Mouse (Mus musculus): ENCODE data around the gene Gm5460. TPM values are rescaled to one million over a fixed set of nuclear protein-coding genes. Genes with fewer than 3 reads are reported as not detected.

The Gm5460 gene
- total and polyA plus RNA-seq, 2 experiments from 2014 or later: not detected

- Histone ChIP-seq H3K4me2 (ENCODE audit: low read depth, low read length, poor library complexity, severe bottlenecking) (no peak overlapping the region), H3K27ac (ENCODE audit: low read depth, low read length) (no peak overlapping the region), H3K27me3 (ENCODE audit: insufficient read depth, low read length) (no peaks in the 10 kb centered on the region), H3K9me3 (ENCODE audit: low read length) (no peaks in the 10 kb centered on the region), H3K36me3 (ENCODE audit: insufficient read depth, low read length) (no peaks in the 10 kb centered on the region), H3K9ac (replicated peaks; ENCODE audit: low read length, poor library complexity, severe bottlenecking) (no peak overlapping the region), H3K4me1 (ENCODE audit: insufficient read depth, low read length) (no peaks in the 10 kb centered on the region), H3K4me3 (ENCODE audit: low read depth, low read length) (no peak overlapping the region)
- no peak for ATAC-seq (ENCODE audit: low FRiP score)
- 91% methylated on average over 5 of the region's 5 CpGs for WGBS
- DNase-seq (ENCODE audit: low spot score): no peak
- no peak for TF ChIP-seq CTCF (IDR thresholded peaks at IDR 0.05)
These were observed 14.2 kb upstream of the Gm5460 start for GRCm38 (mm10) chr14:34002358-34002757.

GRCm38 (mm10) chr14:34015063-34015462 lies 1.5 kb upstream of the Gm5460 start, which contains the start of gene Gm30083:
Gm30083 (minus strand) TSS chr14:34015182.
- DNase-seq (ENCODE audit: low spot score): no peak
- Histone ChIP-seq H3K4me1 (ENCODE audit: insufficient read depth, low read length) (no peaks in the 10 kb centered on the region), H3K27me3 (ENCODE audit: insufficient read depth, low read length) (no peaks in the 10 kb centered on the region), H3K9me3 (ENCODE audit: low read length) (no peaks in the 10 kb centered on the region), H3K4me2 (ENCODE audit: low read depth, low read length, poor library complexity, severe bottlenecking) (no peak within 1 kb of the TSS), H3K27ac (ENCODE audit: low read depth, low read length) (no peak within 1 kb of the TSS), H3K9ac (replicated peaks; ENCODE audit: low read length, poor library complexity, severe bottlenecking) (no peak within 1 kb of the TSS), H3K36me3 (ENCODE audit: insufficient read depth, low read length) (no peaks in the 10 kb centered on the region), H3K4me3 (ENCODE audit: low read depth, low read length) (no peak within 1 kb of the TSS)
- 95% methylated on average over 3 of the region's 3 CpGs for WGBS
- no peak for ATAC-seq (ENCODE audit: low FRiP score)
- no peak for TF ChIP-seq CTCF (IDR thresholded peaks at IDR 0.05)

- 92% methylated on average over 2 of the region's 2 CpGs for WGBS
- no peak for TF ChIP-seq CTCF (IDR thresholded peaks at IDR 0.05)
- no peak overlapping the region for H3K27ac ChIP-seq (ENCODE audit: low read depth, low read length)
- H3K36me3 ChIP-seq (ENCODE audit: insufficient read depth, low read length): no peaks in the 10 kb centered on the region
- H3K4me3 ChIP-seq (ENCODE audit: low read depth, low read length): no peak overlapping the region
- ATAC-seq (ENCODE audit: low FRiP score) (no peak), DNase-seq (ENCODE audit: low spot score) (no peak)
- H3K4me2 ChIP-seq (ENCODE audit: low read depth, low read length, poor library complexity, severe bottlenecking): no peak overlapping the region
- H3K27me3 ChIP-seq (ENCODE audit: insufficient read depth, low read length): no peaks in the 10 kb centered on the region
- no peak overlapping the region for H3K9ac ChIP-seq (replicated peaks; ENCODE audit: low read length, poor library complexity, severe bottlenecking)
- no peaks in the 10 kb centered on the region for H3K4me1 ChIP-seq (ENCODE audit: insufficient read depth, low read length)
- H3K9me3 ChIP-seq (ENCODE audit: low read length): no peaks in the 10 kb centered on the region
These were observed 380 bp downstream of the Gm5460 start for GRCm38 (mm10) chr14:34016938-34017337.

DNA sequence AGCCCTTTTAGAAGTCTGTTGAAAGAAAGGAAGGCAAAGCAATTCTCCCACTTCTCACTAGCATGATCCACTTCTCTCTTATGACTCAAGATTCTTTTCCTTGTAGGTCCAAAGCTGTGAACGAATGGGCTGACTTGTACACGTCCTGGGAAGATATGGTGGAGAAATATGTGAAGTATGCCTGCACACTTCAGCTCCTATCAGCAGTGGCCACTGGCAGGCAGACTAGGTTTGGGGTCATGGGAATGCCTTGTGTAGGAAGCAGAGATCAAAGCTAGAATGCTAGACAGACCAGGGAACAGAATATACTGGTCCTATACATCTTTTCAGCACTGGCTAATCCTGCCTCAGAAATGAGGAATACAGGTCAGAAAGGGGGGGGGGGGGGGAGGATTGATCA lies 10.2 kb downstream of the Gm5460 start:
- Histone ChIP-seq H3K27ac (ENCODE audit: low read depth, low read length) (no peak overlapping the region), H3K9me3 (ENCODE audit: low read length) (no peaks in the 10 kb centered on the region), H3K9ac (replicated peaks; ENCODE audit: low read length, poor library complexity, severe bottlenecking) (no peak overlapping the region), H3K4me3 (ENCODE audit: low read depth, low read length) (no peak overlapping the region), H3K27me3 (ENCODE audit: insufficient read depth, low read length) (no peaks in the 10 kb centered on the region), H3K36me3 (ENCODE audit: insufficient read depth, low read length) (no peaks in the 10 kb centered on the region), H3K4me2 (ENCODE audit: low read depth, low read length, poor library complexity, severe bottlenecking) (no peak overlapping the region), H3K4me1 (ENCODE audit: insufficient read depth, low read length) (no peaks in the 10 kb centered on the region)
- TF ChIP-seq CTCF (IDR thresholded peaks at IDR 0.05): no peak
- 75% methylated on average over 2 of the region's 2 CpGs for WGBS
- DNase-seq (ENCODE audit: low spot score) (no peak), ATAC-seq (ENCODE audit: low FRiP score) (no peak)

DNA sequence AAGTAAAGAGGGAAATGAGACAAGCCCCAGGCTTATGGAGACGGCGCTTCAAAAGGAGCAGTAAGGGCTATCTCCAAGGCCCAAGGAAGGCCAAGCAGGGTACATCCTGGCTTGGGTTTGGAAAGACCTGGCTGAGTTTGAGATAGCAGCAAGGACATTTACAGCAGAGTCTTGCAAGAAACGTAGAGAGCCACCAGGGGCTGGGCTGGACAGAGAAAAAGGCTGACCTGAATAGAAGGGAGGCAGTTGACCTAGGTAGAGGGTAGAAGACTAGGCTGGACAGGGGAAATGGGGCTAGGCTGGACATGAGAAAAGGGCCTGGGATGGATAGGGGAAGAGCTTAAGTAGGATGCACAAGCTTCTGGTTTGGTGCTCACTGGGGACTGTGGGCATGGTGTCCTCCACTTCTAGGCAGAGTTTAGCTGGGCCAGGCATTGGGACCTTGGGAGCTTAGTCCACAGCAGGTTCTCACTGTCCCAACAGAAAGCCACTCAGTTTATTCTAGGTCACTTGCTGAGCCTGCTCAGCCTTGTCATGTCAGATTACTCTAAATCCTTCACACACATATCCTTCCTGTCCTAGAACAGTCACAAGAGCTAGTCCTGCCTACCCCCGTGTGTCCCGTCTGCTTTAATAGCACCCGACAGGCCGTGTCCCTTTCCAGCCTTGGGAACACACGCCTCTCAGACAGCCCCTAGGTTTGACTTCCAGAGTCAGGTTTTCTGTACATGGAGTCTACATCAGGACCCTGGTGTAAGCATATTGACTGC lies 17.5 kb downstream of the Gm5460 start:
- Histone ChIP-seq H3K27me3 (ENCODE audit: insufficient read depth, low read length) (no peaks in the 10 kb centered on the region), H3K9ac (replicated peaks; ENCODE audit: low read length, poor library complexity, severe bottlenecking) (no peak overlapping the region), H3K4me1 (ENCODE audit: insufficient read depth, low read length) (no peaks in the 10 kb centered on the region), H3K9me3 (ENCODE audit: low read length) (no peaks in the 10 kb centered on the region), H3K4me2 (ENCODE audit: low read depth, low read length, poor library complexity, severe bottlenecking) (no peak overlapping the region), H3K36me3 (ENCODE audit: insufficient read depth, low read length) (no peaks in the 10 kb centered on the region), H3K4me3 (ENCODE audit: low read depth, low read length) (no peak overlapping the region), H3K27ac (ENCODE audit: low read depth, low read length) (no peak overlapping the region)
- TF ChIP-seq CTCF (IDR thresholded peaks at IDR 0.05): no peak
- ATAC-seq (ENCODE audit: low FRiP score) (no peak), DNase-seq (ENCODE audit: low spot score) (no peak)
- 79% methylated on average over 8 of the region's 8 CpGs for WGBS

- no peak overlapping the region for H3K4me2 ChIP-seq (ENCODE audit: low read depth, low read length, poor library complexity, severe bottlenecking)
- no peak overlapping the region for H3K27ac ChIP-seq (ENCODE audit: low read depth, low read length)
- H3K4me3 ChIP-seq (ENCODE audit: low read depth, low read length): no peak overlapping the region
- TF ChIP-seq CTCF (IDR thresholded peaks at IDR 0.05): no peak
- no peak for ATAC-seq (ENCODE audit: low FRiP score)
- WGBS: 78% methylated on average over 4 of the region's 4 CpGs
- H3K9ac ChIP-seq (replicated peaks; ENCODE audit: low read length, poor library complexity, severe bottlenecking): no peak overlapping the region
- DNase-seq (ENCODE audit: low spot score): no peak
- H3K4me1 ChIP-seq (ENCODE audit: insufficient read depth, low read length): no peaks in the 10 kb centered on the region
- H3K36me3 ChIP-seq (ENCODE audit: insufficient read depth, low read length): no peaks in the 10 kb centered on the region
- no peaks in the 10 kb centered on the region for H3K27me3 ChIP-seq (ENCODE audit: insufficient read depth, low read length)
- no peaks in the 10 kb centered on the region for H3K9me3 ChIP-seq (ENCODE audit: low read length)
These were observed 24.7 kb downstream of the Gm5460 start for GRCm38 (mm10) chr14:34041241-34041640.

All from midbrain, postnatal 0 days (tissue).